Mouse (Mus musculus) cortical plate, adult 2 months (tissue): ENCODE measurements at regions not wholly inside any gene's neighbourhood (a gene's known extent, or its start where the extent isn't known, plus 50 kb on each side); places are given as distances from the start of the nearest gene placed in this dataset.
"Not testable (repeated sequence)": the region's sequence is repeated elsewhere in the genome, so short reads cannot be mapped to it uniquely, and the experiment has no call there.

Experiments
- CTCF ChIP-seq: fragments of 200-500 bp; IDR thresholded peaks from 2 replicates; pipeline ENCODE4 v1.5.1; 2011; ENCODE audit warnings: mild to moderate bottlenecking, control low read depth, low read length; ENCODE audit not compliant: insufficient read depth; ENCODE audit errors: extremely low read depth
- POLR2A ChIP-seq: fragments of 200-500 bp; IDR thresholded peaks from 2 replicates; pipeline ENCODE4 v1.6.1; 2011; ENCODE audit warnings: mild to moderate bottlenecking, low read length, control low read depth; ENCODE audit not compliant: insufficient read depth; ENCODE audit errors: extremely low read depth

DNA sequence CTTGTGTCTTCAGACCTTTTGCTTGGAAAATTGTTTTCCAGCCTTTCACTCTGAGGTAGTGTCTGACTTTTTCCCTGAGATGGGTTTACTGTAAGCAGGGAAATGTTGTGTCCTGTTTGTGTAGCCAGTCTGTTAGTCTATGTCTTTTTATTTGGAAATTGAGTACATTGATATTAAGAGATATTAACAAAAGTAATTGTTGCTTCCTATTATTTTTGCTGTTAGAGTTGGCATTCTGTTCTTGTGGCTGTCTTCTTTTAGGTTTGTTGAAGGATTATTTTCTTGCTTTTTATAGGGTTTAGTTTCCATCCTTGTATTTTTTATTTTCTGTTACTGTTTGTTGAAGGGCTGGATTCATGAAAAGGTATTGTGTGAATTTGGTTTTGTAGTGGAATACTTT, 179.6 kb downstream of the Gm6760 start:
- TF ChIP-seq CTCF, POLR2A: not testable (repeated sequence)
